Mouse (Mus musculus) bone marrow, adult 2 months (tissue): ENCODE measurements around the gene Wwc1.

ENCODE experiments used
- CTCF ChIP-seq: fragments of 200-500 bp; IDR thresholded peaks from 2 replicates; pipeline ENCODE4 v1.5.1; 2011; ENCODE audit warnings: low read length, control low read depth; ENCODE audit not compliant: control insufficient read depth, insufficient read depth
- POLR2A ChIP-seq: fragments of 200-500 bp; IDR thresholded peaks from 2 replicates; pipeline ENCODE4 v1.6.1; 2011; ENCODE audit warnings: low read depth, mild to moderate bottlenecking, control low read depth, low read length, borderline replicate concordance; ENCODE audit not compliant: control insufficient read depth

DNA sequence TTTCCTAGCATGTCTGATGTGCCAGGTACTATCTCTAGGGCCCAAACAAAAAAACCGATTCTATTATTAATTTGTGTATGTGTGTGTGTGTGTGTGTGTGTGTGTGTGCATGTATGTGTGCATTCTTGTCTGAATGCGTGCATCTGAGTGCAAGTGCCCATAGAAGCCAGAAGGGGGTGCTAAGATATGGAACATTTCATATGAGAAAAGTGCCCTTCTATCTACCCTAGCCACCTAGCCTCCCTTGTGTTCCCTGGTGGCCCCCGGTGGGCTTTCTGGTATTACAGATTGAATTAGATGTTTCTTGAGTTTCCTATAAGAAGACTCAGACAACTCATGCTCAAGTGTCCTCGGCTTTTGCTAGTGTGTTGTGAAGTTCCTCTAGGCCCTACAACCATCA is 126.7 kb downstream of the Wwc1 start:
- TF ChIP-seq POLR2A (no peak), CTCF (no peak)
